Mouse (Mus musculus): Measurements from ENCODE around the gene Gm44973.
"Not testable (repeated sequence)": the region's sequence is repeated elsewhere in the genome, so short reads cannot be mapped to it uniquely, and the experiment has no call there.

The Gm44973 gene

DNA sequence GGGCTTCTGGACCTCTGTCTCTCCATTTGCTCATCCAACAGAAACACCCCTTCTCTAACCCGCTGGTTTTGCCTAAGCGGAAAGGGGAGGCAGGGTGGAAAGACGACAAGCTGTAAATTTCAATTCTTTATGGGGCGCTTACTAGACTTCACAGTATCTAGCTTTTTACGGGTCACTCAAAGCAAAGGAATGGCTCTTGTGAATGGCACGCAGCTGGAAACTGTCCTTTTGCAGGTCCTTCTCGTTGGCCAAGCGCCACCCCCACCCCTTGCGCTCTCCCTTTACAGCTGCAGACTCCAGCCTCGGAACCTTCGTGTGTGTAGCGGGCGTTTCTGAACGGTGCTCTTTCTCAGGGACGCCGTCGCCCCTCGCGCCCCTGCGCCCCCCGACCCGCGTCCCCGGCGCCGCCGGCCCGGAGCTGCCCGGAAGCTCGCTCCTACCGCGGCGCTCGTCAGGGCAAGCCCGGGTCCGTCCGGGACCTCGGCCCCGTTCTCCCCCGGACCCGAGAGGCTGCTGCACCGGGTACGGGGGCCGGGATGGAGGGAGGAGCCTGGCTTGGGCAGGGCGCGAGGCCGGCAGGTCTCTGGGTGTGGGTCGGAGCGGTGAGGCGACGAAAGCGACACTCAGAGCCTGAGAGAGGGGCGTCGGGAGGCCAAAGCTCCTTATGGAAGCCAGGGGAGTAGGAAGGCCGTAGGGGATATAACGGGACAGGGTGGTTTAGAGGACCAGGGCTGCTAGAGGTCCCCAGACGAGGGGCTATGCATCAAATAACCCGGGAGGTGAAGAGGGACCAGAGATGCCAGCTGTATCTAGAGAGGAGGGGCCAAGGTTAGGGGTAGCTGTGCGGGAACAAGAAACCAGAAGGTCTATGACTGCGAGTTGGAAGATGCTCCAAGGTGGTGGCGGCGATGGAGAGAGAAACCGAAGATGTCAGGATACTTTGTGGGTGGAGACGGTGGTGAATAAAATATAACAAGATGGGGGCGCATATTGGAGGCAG, 36.2 kb downstream of the Gm44973 start, which contains the start of gene Zfp580:
Gene Zfp580, plus strand, starts transcription at position 346 of the 1,000 bp plus-strand sequence.
- peak; percentile 87 for DNase-seq (ENCODE audit: extremely low spot score)

DNA sequence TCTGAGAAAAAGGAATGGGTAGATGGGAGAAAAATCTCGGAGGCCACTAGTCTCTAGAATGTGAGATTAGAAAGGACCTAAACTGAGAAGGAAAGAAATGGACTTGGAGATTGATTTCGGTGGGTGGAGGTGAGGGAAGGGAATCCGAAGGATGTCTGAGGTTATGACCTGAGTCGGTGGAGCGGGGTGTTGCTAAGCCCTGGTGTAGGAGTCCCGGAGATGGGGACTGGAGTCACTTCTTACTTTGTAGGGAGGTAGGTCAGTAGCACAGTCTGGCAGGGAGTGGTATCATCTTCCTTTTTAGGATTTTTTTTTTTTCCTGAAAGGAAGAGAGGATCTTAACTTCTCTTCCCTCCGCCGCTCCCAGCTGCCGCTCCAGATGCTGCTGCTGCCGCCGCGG, 37.1 kb downstream of the Gm44973 start:
- DNase-seq (ENCODE audit: extremely low spot score) = no peak

DNA sequence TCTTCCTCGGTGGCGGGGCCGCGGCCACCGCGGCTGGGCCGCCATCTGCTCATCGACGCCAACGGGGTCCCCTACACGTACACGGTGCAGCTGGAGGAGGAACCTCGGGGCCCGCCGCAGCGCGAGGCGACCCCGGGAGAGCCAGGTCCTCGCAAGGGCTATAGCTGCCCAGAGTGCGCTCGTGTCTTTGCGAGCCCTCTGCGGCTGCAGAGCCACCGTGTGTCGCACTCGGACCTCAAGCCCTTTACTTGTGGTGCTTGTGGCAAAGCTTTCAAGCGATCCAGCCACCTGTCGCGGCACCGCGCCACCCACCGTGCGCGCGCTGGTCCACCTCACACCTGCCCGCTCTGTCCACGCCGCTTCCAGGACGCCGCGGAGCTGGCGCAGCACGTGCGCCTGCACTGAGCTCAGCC, 37.6 kb downstream of the Gm44973 start:
- no peak for DNase-seq (ENCODE audit: extremely low spot score)

DNA sequence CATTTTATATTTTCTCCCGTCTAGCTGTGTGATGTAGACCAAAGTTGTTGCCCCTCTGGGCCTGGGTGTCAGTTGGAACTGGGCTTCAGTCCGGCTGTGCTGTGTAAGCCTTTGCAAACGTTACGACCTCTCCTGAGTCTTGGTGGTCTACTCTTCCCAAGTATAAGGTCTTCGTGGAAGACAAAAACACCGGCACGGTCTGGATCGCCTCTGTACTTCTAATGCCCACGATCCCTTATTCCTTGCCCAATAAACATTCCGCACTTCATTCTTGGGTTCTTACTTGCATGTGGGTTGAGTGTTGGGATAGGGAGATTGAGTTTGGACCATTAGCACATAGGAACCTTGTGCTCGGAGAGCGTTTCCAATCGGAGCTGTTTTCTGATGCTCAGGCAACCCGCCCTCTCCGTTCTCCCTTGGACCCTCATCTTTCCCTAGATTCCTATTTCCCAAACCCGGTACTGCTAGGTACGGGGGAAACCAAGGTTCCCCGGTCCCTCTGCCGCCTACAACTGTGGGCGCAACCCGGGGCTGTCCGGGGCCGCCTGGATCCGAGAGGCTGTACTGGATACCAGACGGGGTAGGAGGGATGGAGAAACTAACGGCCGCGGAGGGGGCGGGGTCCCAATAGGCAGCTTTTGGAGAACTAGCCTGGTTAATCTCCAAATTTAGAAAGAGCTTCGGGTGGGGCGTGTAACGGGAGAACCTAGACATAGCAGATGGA, 38.3 kb downstream of the Gm44973 start:
- no peak for DNase-seq (ENCODE audit: extremely low spot score)

DNA sequence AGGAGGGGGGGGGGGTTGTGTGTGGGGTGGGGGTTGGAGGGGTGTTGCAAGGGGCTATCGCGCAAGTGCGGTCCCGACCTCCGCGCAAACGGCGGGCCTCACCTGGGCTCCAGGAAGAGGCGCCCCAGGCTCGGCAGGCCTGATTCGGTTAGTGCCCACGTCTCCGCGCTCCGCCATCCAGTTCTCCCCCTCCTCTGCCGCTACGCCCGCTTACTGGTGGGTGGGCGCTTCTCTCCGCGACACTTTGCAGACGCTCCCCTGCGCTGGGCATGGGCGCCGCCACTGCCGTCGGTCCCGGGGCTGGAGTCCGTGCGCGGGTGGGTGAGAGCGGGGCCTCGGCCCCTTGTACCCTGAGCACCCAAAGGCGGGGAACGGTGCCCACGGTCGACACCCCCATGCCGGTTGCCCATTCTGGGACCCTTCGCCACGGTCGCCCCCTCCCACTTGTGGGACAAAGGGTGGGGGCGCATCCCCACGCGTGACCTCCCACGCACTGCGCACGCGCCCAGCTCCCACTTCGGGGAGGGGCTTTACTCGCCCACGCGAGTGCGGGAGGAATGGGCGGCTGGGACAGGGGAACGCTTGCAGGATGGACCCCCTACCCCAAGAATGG, 41.5 kb downstream of the Gm44973 start:
- DNase-seq (ENCODE audit: extremely low spot score) = no peak

DNA sequence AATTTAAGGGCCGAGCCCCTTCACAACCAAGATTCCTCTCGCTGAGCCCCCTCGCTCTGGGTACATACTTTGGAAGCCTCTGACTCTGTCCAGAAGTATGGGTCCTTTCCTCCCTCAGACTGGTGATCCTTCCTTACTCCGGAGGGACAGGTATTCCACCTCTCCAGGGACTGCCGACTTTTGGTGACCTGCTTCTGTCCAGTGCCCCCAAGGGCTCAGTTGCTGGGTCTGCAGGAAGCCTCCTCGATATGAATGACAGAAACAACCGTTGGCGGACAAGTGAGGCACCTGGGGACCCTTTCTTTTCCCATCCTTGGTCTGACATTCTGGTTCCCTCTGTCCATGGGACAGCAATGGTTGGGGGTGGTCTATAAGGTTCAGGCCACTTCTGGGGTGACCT, 42.1 kb downstream of the Gm44973 start:
- DNase-seq (ENCODE audit: extremely low spot score) = no peak

DNA sequence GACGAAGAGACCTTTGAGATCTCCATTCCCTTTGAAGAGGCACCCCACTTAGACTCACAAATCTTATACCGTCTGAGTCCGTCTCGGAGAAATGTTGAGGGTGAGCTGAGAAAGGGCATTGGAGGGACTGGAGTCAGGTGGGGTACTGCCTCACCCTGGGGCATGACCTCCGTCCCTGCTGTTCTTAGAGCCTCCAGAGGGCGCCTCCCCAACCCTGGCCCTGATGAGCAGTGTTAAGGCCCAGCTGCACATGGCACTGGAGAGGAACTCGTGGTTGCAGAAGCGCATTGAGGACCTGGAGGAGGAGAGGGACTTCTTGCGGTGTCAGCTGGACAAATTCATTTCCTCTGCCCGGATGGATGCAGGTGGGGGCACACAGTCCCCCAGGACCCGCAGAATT, 42.5 kb downstream of the Gm44973 start:
- no peak for DNase-seq (ENCODE audit: extremely low spot score)

DNA sequence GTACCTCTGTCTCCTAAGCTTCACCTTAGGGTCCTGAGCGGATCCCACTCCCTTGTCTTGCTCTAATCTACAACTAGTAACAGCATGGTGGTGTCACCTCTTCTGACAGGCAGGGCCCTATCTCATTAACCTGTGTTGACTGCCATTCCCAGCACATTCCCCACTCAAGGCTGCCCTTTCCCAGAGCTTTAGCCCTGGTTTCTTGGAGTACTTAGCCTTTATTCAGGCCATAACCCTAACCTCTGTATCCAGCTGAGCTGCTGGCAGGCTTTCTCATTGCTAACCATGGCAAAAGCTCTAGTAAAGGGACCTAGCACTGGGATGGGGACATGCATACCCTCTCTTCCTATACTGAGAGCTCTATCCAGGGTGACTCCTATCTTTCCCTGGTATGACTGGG, 43.3 kb downstream of the Gm44973 start:
- DNase-seq (ENCODE audit: extremely low spot score) = no peak

DNA sequence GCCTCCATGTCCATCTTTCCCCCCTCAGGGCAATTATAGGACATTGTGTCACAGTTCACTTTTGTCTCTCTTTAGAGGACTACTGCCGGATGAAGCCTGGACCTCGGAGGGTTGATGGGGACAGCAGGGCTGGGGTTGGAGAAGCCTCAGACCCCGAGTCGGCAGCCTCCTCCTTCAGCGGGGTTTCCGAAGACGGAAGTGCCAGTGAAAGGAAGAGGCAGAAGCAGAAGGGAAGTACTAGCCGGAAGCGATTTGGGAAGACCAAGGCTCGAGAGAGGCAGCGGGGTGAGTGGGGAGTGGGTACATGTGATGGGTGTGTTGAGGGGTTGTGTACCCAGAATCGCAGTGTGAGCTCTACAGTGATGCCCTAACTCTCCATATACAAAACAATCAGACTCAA, 44.1 kb downstream of the Gm44973 start:
- DNase-seq (ENCODE audit: extremely low spot score) = no peak

DNA sequence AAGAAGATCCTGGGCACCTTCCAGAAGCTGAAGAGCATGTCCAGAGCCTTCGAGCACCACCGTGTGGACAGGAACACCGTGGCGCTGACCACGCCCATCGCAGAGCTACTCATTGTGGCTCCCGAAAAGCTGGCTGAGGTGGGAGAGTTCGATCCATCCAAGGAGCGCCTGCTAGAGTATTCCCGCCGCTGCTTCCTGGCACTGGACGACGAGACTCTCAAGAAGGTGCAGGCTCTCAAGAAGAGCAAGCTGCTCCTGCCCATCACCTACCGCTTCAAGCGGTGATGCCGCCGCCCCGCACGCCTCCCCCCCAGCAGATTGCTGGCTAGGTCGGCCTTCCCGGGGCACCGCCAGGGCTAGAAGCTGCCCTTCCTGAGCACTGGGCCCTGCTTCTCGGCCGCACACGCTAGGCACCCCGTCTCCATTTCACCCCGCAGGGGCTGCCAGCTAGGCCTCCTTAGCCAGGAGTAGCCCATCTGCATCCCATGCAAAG, 45.0 kb downstream of the Gm44973 start:
- peak; percentile 81 for DNase-seq (ENCODE audit: extremely low spot score)

DNA sequence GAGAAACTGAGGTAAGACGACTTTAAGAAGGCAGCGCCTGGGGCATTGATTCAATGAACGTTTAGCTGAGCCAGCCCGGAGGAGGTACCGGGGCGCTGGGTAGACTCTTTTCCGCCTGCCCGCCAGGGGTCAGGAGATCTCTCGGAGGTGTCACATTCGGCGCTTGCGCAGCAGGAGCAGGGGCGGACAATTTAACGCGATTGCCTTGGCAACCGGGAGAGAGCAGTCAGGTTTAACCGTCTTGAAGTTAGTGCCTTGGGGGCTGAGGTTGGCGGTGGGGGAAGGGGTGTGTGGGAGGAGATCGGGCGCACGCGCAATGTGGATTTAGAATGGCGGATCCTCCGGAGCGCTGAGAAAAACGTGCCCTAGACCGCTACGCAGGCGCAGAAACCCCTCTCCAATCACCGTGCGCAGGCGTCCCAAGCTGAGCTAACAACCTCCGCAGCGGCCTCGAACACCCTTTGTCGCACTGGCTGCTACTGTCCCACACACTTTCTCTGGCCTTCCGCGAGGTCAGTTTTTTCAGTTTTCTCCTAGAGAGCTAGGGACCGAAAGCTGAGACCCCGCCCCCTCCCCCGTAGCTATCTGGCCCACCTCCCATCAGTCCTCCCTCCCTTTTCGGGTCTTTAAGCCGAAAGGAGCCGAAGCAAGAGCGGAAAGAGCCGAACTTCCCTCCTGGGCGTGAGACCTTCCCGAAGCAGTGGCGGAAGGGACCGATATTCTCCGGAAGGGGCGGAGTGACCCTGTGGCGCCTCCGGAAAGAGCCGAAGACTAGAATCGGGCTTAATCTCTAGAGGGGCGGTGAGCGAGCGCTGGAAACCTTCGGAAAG, 45.9 kb downstream of the Gm44973 start:
- peak; percentile 96 for DNase-seq (ENCODE audit: extremely low spot score)

DNA sequence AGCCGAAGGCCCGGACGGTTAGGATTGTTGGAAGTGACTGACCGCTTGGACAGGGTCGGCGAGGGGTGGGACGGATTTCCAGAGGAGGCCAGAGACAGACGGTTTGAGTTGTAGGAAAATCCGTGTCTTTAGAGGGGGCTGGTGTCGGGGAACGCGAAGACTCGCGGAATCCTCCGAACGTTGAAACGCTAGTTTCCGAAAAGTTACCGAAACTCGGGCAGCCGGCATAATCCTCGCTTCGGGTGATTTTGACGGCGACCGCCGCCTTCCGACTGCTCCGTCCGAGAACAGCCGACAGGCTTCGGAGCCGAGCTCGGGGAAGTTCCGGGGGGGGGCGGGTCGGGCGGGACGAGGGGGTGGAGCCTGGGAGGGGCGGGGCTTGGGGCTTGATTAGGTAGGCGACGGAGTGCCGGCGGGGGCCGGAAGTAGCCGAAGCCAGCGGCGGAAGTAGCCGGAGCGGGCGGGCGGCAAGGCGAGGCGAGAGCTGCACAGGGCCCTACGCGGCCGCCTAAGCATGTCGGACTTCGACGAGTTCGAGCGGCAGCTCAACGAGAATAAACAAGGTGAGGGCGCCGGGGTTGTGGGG, 46.6 kb downstream of the Gm44973 start, which contains the start of gene U2af2:
Gene U2af2, plus strand, starts transcription at position 370 of the 586 bp plus-strand sequence.
- peak; percentile 95 for DNase-seq (ENCODE audit: extremely low spot score)

DNA sequence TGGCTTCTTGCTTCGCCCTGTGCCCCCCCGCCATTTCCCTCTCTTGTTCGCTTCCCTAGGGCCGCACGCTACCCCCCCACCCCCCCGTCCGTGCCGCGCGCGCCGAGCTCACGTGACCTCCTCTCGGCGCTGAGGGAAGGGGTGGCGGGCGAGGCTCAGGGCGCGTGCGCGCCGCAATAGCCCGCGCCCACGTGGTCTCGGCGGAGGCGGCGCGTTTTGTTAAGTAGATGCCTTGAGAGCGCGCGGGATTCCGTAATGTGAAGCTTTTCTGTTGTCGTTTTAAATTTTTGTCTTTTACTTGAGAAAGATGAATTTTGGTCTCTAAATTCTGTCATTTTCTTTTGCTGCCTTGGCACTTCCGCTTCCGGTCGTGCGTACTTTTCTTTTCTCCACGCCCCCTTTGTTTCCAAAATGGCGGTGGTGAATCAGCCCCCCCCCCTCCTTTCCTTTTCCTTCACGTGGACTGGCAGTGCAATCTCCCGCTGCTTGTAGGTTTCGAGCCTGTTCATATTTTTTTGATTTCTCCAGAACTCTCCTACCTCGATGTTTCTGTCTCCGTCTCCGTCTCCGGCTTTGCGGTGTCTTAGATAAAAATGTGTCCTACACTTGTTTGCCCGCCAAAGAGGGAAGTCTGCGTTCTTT, 47.2 kb downstream of the Gm44973 start:
- peak; percentile 88 for DNase-seq (ENCODE audit: extremely low spot score)

DNA sequence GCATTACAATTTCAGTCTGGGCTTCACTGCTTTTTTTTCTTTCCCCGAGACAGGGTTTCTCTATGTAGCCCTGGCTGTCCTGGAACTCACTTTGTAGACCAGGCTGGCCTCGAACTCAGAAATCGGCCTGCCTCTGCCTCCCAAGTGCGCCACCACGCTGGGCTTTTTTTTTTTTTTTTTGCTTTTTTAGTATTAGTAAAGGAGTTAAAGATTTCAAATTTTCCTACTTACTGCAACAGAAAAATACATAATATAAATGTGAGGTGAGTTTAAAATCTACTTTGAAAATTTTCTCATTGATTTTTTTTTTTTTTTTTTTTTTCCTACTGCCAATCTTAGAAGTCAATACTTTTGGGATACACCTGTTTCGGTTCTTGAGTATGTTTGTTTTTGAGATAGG, 49.6 kb downstream of the Gm44973 start:
- DNase-seq (ENCODE audit: extremely low spot score) = no peak

DNA sequence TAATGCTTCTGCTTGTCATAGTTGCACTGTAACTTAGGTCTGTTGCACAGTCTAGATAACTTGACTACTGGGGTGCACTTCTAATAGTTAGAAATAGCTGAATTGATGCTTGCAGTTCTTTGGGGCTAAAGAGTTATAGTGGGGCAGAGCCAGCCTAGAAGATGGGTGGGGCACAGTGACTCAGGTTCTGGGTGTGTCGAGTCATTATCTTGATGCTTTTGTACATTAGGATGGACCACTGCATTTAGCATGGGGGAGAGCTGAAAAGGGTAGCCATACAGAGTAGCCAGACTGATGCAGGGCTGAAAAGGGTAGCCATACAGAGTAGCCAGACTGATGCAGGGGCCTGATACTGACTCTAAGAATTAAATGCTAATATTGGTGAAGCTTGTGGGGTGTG, 58.3 kb downstream of the Gm44973 start:
- no peak for DNase-seq (ENCODE audit: extremely low spot score)

DNA sequence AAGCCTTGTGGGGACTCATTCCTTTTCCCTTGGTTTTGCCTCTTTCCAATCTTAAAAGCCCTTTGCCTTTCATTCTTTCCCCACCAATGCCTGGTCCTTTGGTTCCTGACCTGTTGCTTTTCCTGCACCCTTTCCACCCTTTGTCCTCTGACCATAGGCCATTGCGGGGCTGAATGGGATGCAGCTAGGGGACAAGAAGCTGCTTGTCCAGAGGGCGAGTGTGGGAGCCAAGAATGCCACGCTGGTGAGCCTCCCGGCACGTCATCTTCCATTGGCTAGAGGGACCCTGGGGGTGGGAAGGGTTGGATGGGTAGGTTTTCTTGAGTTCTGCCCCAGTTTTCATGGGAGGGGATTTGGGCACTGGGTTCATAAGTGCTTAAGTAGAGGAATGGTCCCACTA, 59.7 kb downstream of the Gm44973 start:
- no peak for DNase-seq (ENCODE audit: extremely low spot score)

DNA sequence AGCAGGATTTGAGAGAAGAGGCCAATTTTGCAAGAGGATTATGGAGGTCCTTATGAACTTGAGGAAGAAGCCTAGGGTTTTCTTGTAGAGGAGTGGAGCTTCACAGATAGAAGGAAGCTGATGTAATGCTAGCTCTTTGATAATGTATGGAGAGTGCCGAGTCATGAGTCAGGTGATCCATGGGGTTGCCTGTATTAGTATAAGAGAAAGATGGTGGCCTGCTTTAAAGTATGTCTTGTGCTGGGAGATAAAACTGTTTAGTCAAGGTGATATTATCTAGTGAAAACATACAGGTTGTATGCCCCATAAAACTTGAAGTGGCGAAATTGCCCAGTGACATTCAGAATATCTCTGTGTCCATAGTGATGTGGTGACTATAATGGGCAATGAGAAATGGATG, 61.6 kb downstream of the Gm44973 start:
- DNase-seq (ENCODE audit: extremely low spot score) = no peak

DNA sequence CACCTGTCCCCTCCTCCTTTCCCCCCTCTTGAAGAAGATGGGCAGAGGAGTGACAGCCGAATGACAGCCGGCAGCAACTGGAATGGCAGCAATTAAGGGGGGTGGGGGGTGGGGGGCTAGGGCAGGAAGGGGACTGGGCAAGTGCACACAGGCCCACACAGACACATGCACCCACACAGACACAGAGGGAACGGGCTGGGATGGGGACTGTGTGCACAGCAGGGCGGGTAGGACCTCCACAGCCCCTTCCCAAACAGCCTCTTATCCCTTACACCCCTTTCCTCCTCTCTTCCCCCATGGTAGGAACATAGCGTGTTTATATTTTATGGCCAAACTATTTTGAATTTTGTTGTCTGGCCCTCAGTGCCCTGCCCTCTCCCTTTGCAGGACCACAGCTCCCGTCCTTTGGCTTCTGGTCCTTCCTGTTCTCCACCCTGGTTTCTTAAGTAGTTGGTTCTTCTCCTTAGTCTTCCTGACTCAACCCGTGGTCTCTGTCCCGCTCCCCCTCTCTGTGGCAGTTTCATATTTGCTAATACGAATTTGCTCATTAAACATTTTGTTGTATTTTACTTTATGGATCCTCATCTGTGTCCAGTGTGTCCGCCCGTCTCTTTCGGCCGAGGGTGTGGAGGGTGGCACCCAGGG, 64.2 kb downstream of the Gm44973 start:
- DNase-seq (ENCODE audit: extremely low spot score) = not testable (repeated sequence)

DNA sequence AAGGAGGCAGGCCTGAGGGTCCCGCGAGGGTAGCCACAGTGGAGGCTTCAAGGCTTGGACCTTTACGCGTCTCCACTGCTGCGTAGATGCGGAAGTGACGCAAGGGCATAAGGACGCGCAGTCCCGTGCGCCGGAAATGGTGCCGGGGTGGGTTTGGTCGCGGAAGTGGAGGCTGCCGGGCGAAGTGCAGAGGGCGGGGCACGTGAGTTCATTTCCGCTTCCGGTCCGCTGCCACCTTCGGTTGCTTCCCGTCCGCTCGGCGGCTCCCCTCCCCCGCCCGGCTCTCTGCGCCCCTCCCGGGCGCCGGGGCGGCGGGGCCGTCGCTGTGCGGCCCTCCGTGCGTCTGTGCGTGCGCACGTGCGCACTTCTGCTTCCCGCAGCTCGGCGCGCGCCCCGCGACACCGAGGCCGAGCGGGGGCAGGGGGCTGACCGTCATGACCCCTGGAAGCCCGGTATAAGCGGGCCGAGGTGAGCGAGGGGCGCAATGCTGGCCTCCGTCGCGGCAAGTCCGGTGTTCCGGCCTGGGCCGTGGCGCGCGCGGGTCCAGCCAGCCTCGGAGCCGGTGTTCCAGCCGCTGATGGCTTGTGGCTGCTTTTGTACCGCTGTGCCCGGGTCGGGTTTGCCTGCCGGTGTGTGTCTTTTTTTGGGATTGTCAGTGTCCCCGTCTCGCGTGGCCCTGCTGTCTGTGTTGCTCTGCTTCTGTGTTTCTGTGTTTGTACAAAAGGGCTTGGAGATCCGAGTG, 64.9 kb downstream of the Gm44973 start, which contains the start of gene Epn1:
Gene Epn1, plus strand, starts transcription at position 226 of the 742 bp plus-strand sequence.
- DNase-seq (ENCODE audit: extremely low spot score) = peak; percentile 95

Measured in embryo, embryonic 9.5 days (tissue).